Mouse (Mus musculus): ENCODE data around the gene Gucy2d.

Gene Gucy2d

GRCm38 (mm10) chr7:98446873-98447272 lies 6.7 kb downstream of the Gucy2d start:
- DNase-seq (ENCODE audit: extremely low spot score, low read depth, low spot score) = no peak

- no peak for DNase-seq (ENCODE audit: extremely low spot score, low read depth, low spot score)
These were observed 7.5 kb downstream of the Gucy2d start for GRCm38 (mm10) chr7:98447585-98448308.

- no peak for DNase-seq (ENCODE audit: extremely low spot score, low read depth, low spot score)
These were observed 8.1 kb downstream of the Gucy2d start for GRCm38 (mm10) chr7:98448309-98448630.

GRCm38 (mm10) chr7:98449696-98450095 lies 9.5 kb downstream of the Gucy2d start:
- no peak for DNase-seq (ENCODE audit: extremely low spot score, low read depth, low spot score)

GRCm38 (mm10) chr7:98454397-98455120 lies 14.3 kb downstream of the Gucy2d start:
- DNase-seq (ENCODE audit: extremely low spot score, low read depth, low spot score) = no peak

GRCm38 (mm10) chr7:98460319-98460718 lies 20.1 kb downstream of the Gucy2d start:
- DNase-seq (ENCODE audit: extremely low spot score, low read depth, low spot score) = no peak

- DNase-seq (ENCODE audit: extremely low spot score, low read depth, low spot score) = no peak
These were observed 28.9 kb downstream of the Gucy2d start for GRCm38 (mm10) chr7:98469089-98469488.

- no peak for DNase-seq (ENCODE audit: extremely low spot score, low read depth, low spot score)
These were observed 32.3 kb downstream of the Gucy2d start for GRCm38 (mm10) chr7:98472529-98472928.

- no peak for DNase-seq (ENCODE audit: extremely low spot score, low read depth, low spot score)
These were observed 34.3 kb downstream of the Gucy2d start for GRCm38 (mm10) chr7:98474558-98474957.

GRCm38 (mm10) chr7:98477153-98477552 lies 36.9 kb downstream of the Gucy2d start:
- no peak for DNase-seq (ENCODE audit: extremely low spot score, low read depth, low spot score)

- no peak for DNase-seq (ENCODE audit: extremely low spot score, low read depth, low spot score)
These were observed 40.3 kb downstream of the Gucy2d start for GRCm38 (mm10) chr7:98480481-98480880.

GRCm38 (mm10) chr7:98481066-98481734 lies 41.0 kb downstream of the Gucy2d start:
- peak; percentile 63 for DNase-seq (ENCODE audit: extremely low spot score, low read depth, low spot score)

GRCm38 (mm10) chr7:98481861-98482260 lies 41.6 kb downstream of the Gucy2d start:
- DNase-seq (ENCODE audit: extremely low spot score, low read depth, low spot score) = no peak

GRCm38 (mm10) chr7:98482551-98483267 lies 42.5 kb downstream of the Gucy2d start:
- no peak for DNase-seq (ENCODE audit: extremely low spot score, low read depth, low spot score)

GRCm38 (mm10) chr7:98483268-98483607 lies 43.0 kb downstream of the Gucy2d start:
- DNase-seq (ENCODE audit: extremely low spot score, low read depth, low spot score) = no peak

- DNase-seq (ENCODE audit: extremely low spot score, low read depth, low spot score) = no peak
These were observed 44.7 kb downstream of the Gucy2d start for GRCm38 (mm10) chr7:98484878-98485277.

GRCm38 (mm10) chr7:98485508-98485907 lies 45.3 kb downstream of the Gucy2d start:
- no peak for DNase-seq (ENCODE audit: extremely low spot score, low read depth, low spot score)

- no peak for DNase-seq (ENCODE audit: extremely low spot score, low read depth, low spot score)
These were observed 46.3 kb downstream of the Gucy2d start for GRCm38 (mm10) chr7:98486471-98486917.

GRCm38 (mm10) chr7:98487202-98487980 lies 47.2 kb downstream of the Gucy2d start:
- no peak for DNase-seq (ENCODE audit: extremely low spot score, low read depth, low spot score)

- no peak for DNase-seq (ENCODE audit: extremely low spot score, low read depth, low spot score)
These were observed 48.3 kb downstream of the Gucy2d start for GRCm38 (mm10) chr7:98488398-98489130.

All from hindlimb bud, embryonic 11.5 days (tissue).